Mouse (Mus musculus) midbrain, embryonic 14.5 days (tissue): ENCODE data around the gene Nav3. TPM values are rescaled to one million over a fixed set of nuclear protein-coding genes. Genes with fewer than 3 reads are reported as not detected.

Source experiments
- ATAC-seq: fragments of 200-750 bp; cut with Nextera tagmentation; 2 replicates; pipeline ENCODE4 v1.8.0; 2017; ENCODE audit warnings: moderate number of reproducible peaks, moderate library complexity; ENCODE audit not compliant: low FRiP score, low TSS enrichment
- DNase-seq: peaks from one replicate; pipeline ENCODE4 v3.0.0-alpha.2; 2015
- H3K27ac ChIP-seq: fragments of 300-500 bp; sonication (generic); replicated peaks from 2 replicates; pipeline ENCODE4 v1.5.1; 2014; ENCODE audit warnings: mild to moderate bottlenecking, low read depth, low read length, moderate library complexity
- H3K27me3 ChIP-seq: fragments of 300-500 bp; sonication (generic); 2 replicates; pipeline ENCODE4 v1.6.1; 2014; ENCODE audit warnings: low read length, control low read depth, mixed read lengths; ENCODE audit not compliant: control insufficient read depth, insufficient read depth
- H3K36me3 ChIP-seq: fragments of 300-500 bp; sonication (generic); 2 replicates; pipeline ENCODE4 v1.6.1; 2014; ENCODE audit warnings: low read length, control low read depth; ENCODE audit not compliant: control insufficient read depth, insufficient read depth
- H3K4me1 ChIP-seq: fragments of 300-500 bp; sonication (generic); 2 replicates; pipeline ENCODE4 v1.6.1; 2014; ENCODE audit warnings: mild to moderate bottlenecking, antibody characterized with exemption, low read length, control low read depth; ENCODE audit not compliant: control insufficient read depth, insufficient read depth
- H3K4me2 ChIP-seq: fragments of 300-500 bp; sonication (generic); 2 replicates; pipeline ENCODE4 v1.6.1; 2014; ENCODE audit warnings: mild to moderate bottlenecking, low read length, moderate library complexity
- H3K4me3 ChIP-seq: fragments of 300-500 bp; sonication (generic); replicated peaks from 2 replicates; pipeline ENCODE4 v1.5.1; 2014; ENCODE audit warnings: low read depth, low read length
- H3K9ac ChIP-seq: fragments of 300-500 bp; sonication (generic); replicated peaks from 2 replicates; pipeline ENCODE4 v1.6.1; 2014; ENCODE audit warnings: mild to moderate bottlenecking, low read length, moderate library complexity
- H3K9me3 ChIP-seq: fragments of 300-500 bp; sonication (generic); 2 replicates; pipeline ENCODE4 v1.6.1; 2016; ENCODE audit warnings: low read length, control low read depth, mixed read lengths; ENCODE audit not compliant: control insufficient read depth
- WGBS: fragments of 180-500 bp; shearing (Covaris S2); extraction: QIAGEN DNeasy Blood & Tissue Kit; methylation state at CpG from one replicate; pipeline ENCODE4 v1.1.7; 2014; 5-methylcytosine and 5-hydroxymethylcytosine counted together
- polyA plus RNA-seq: library from polyadenylated mRNA; unstranded; fragments of >200 nt; fragmentation: Nextera tagmentation; extraction: Ambion mirVana; gene quantifications from 2 replicates; pipeline ENCODE4 v1.2.1, GENCODE M21; 2014

Nav3 gene
- polyA plus RNA-seq, 1 experiment from 2014 or later = 26.9 TPM

DNA sequence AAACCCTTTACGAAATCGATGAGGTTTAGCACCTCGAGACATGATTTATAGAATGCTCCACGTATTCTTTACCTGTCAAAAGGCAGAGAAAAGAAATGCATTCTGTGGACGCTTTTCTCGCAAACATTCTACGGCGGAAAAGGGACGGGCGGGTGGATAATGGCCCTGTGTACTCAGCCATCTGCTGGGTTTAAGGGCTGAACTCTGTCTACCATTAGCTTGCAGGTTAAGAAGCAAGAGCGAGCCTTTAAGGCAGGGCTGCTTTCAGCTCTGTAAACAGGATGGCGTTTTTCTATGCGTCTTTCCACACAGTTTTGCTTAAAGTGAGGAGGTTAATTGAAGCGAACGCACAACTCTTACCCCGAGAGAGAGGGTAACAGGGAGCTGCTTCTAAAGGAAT, 818.3 kb downstream of the Nav3 start:
- ATAC-seq (no peak), DNase-seq (no peak)
- H3K4me3 ChIP-seq = no peak overlapping the region
- 82% methylated on average over 16 of the region's 16 CpGs for WGBS
- H3K27ac ChIP-seq = no peak overlapping the region
- H3K9me3 ChIP-seq = no peaks in the 10 kb centered on the region
- H3K4me2 ChIP-seq = no peak overlapping the region
- no peaks in the 10 kb centered on the region for H3K27me3 ChIP-seq
- H3K9ac ChIP-seq = no peak overlapping the region
- H3K36me3 ChIP-seq = no peaks in the 10 kb centered on the region
- no peaks in the 10 kb centered on the region for H3K4me1 ChIP-seq
